Mouse (Mus musculus) cerebellum, adult 2 months (tissue): ENCODE data around the gene Lama4. TPM values are rescaled to one million over a fixed set of nuclear protein-coding genes. Genes with fewer than 3 reads are reported as not detected.

Experiments used
- DNase-seq, 2 experiments: peaks; one replicate each; pipeline ENCODE4 v3.0.0; 2021
- H3K27ac ChIP-seq: fragments of 200-500 bp; 2 replicates; pipeline ENCODE4 v1.5.1; 2012; ENCODE audit warnings: low read length, control low read depth, inconsistent platforms; ENCODE audit not compliant: insufficient read depth
- H3K27me3 ChIP-seq: fragments of 200-500 bp; 2 replicates; pipeline ENCODE4 v1.6.1; 2012; ENCODE audit warnings: inconsistent platforms, mild to moderate bottlenecking, low read length, moderate library complexity; ENCODE audit not compliant: control insufficient read depth, insufficient read depth
- H3K4me1 ChIP-seq: fragments of 200-500 bp; 2 replicates; pipeline ENCODE4 v1.6.1; 2011; ENCODE audit warnings: low read length; ENCODE audit not compliant: control insufficient read depth, insufficient read depth
- H3K4me3 ChIP-seq: fragments of 200-500 bp; replicated peaks from 2 replicates; pipeline ENCODE3; 2011; ENCODE audit warnings: mild to moderate bottlenecking, low read depth, low read length, control low read depth; ENCODE audit not compliant: insufficient read depth
- CTCF ChIP-seq: fragments of 200-500 bp; IDR thresholded peaks from 2 replicates; pipeline ENCODE4 v1.5.1; 2011; ENCODE audit warnings: low read depth, mild to moderate bottlenecking, control low read depth, low read length, moderate library complexity, borderline replicate concordance; ENCODE audit not compliant: insufficient read depth
- POLR2A ChIP-seq: fragments of 200-500 bp; IDR thresholded peaks from 2 replicates; pipeline ENCODE4 v1.6.1; 2011; ENCODE audit warnings: low read length, control low read depth, borderline replicate concordance; ENCODE audit not compliant: insufficient read depth
- WGBS: fragments of 180-500 bp; shearing (Covaris S2); methylation state at CpG from one replicate; pipeline ENCODE4 v1.1.7; 2018; 5-methylcytosine and 5-hydroxymethylcytosine counted together
- polyA plus RNA-seq: library from polyadenylated mRNA; depleted of rRNA; stranded (reverse); fragments of >200 nt; gene quantifications from 2 replicates; pipeline ENCODE4 v1.2.3, GENCODE M21; 2012

The Lama4 gene
- polyA plus RNA-seq, 1 experiment: 2.1 TPM

DNA sequence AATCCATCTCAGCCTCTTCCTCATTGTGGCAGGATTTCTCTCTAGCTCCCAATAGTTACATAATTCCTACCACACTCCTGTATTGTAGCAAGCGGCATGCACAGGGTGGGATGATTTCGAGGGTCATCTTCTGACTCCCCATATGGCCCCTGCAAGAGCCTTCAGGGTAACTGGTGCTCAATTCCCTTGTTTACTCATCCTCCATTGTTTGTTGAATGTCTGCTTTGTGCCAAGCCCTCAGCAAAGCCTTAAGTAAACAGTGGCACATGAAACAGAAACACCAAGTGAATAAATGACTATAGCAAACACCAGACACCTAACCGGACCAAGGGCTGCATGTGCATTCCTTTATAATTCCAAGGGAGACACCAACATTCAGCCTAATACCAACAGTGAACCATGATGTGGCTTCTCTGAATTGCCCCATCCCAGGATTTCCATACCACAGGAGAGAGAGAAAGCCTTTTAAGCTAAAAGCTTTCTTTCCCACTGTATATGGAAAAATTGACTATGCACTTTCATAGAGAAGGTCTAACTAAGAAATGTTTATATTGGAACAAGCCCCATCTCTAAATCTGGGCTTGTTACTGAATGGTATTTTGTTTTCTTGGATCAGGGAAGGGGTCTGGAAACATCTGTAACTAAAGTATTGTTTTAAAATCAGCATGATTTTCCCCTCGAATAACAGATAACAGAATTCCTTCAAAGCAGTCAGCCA lies 19.2 kb downstream of the Lama4 start:
- Histone ChIP-seq H3K4me1 (no peaks in the 10 kb centered on the region), H3K27ac (no peak overlapping the region)
- TF ChIP-seq POLR2A: no peak
- no peak for TF ChIP-seq CTCF

DNA sequence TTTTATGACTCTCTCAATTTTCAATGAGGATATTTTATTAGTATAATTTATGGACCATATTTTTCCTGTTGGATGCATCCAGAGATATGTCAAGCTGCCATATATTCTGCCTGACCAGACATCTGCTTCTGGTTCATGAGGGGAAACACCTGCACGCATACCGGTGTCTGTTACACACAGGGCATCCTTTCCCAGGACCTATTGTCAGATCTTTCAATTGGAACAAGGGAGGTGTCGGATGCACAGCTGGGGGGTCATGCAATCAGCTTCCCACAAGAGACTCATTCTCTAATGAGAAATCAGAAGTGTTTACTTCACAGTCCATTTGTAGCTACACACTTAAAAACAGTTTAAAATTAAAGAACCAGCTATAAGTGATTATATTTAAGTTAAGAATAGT lies 20.7 kb downstream of the Lama4 start:
- Histone ChIP-seq H3K27ac (no peak overlapping the region), H3K27me3 (no peaks in the 10 kb centered on the region), H3K4me1 (no peaks in the 10 kb centered on the region), H3K4me3 (no peak overlapping the region)
- DNase-seq: no peak
- TF ChIP-seq POLR2A: no peak
- TF ChIP-seq CTCF: no peak
- WGBS: 74% methylated on average over 3 of the region's 3 CpGs

More for the DNA sequence above, 19.2 kb downstream of the Lama4 start:
- Histone ChIP-seq H3K27me3 (no peaks in the 10 kb centered on the region), H3K4me3 (no peak overlapping the region)
- no peak for DNase-seq
- 71% methylated on average over 4 of the region's 4 CpGs for WGBS

DNA sequence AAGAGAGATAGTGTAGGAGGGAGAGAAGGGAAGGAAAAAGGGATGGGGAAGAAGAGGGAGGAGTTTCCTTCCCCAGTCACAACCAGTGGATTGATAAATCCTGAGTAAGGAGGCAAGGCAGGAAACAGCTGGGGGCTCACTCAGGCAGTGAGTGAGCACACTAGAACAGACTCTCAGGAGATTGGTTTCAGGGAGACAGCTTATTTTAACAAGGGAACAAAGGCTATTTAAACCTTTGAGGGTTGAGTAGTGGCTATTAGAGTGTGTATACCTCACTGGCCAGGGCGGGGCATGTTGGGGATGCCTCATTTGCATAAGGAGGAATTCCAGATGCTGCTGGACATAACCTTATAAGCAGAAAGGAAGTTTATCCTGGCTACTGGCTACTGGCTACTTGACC lies 27.5 kb downstream of the Lama4 start:
- no peaks in the 10 kb centered on the region for H3K4me1 ChIP-seq
- TF ChIP-seq CTCF: no peak
- no peak for TF ChIP-seq POLR2A
- 97% methylated on average over 1 of the region's 1 CpGs for WGBS

DNA sequence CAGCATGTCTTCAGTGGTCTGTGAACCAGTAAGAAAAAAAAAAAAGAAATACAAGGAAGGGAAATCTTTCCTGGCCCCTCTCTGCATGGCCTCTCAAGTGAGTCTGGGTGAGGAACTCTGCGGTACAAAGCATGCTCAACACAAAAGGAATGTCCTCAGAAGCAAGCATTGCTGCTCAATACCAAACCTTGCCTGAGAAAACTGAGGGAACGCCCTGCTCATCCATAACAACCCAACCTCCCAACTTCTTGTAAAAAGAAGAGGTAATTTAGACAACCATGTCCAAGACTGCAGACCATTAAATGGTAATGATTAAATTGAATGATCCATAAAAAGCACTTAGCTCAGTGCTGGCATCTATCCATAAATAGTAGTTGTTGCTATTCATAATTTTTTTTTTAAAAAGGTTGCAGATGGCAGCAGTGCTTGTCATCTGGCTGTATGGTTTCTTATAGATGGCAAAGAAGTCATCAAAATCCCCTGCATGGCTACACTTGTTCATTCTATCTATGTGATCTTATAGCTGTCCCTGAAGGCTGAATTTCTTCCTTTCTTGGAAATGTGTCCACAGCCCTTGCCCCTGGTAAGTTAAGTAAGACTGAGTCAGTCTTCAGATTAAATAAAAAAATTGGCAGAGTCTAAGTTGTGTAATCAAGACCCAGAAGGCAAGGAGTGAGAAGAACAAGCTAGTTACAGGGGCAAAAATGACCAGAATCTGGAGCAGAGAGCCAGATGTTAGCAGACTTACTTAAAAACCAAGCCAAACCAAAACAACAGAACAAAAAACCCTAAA lies 28.5 kb downstream of the Lama4 start:
- Histone ChIP-seq H3K4me3 (no peak overlapping the region), H3K27ac (no peak overlapping the region), H3K27me3 (no peaks in the 10 kb centered on the region), H3K4me1 (no peaks in the 10 kb centered on the region)
- 61% methylated on average over 2 of the region's 2 CpGs for WGBS
- no peak for DNase-seq
- TF ChIP-seq CTCF: no peak
- TF ChIP-seq POLR2A: no peak

More for the DNA sequence above, 27.5 kb downstream of the Lama4 start:
- H3K27me3 ChIP-seq: no peaks in the 10 kb centered on the region
- H3K27ac ChIP-seq: no peak overlapping the region
- no peak for DNase-seq
- no peak overlapping the region for H3K4me3 ChIP-seq

DNA sequence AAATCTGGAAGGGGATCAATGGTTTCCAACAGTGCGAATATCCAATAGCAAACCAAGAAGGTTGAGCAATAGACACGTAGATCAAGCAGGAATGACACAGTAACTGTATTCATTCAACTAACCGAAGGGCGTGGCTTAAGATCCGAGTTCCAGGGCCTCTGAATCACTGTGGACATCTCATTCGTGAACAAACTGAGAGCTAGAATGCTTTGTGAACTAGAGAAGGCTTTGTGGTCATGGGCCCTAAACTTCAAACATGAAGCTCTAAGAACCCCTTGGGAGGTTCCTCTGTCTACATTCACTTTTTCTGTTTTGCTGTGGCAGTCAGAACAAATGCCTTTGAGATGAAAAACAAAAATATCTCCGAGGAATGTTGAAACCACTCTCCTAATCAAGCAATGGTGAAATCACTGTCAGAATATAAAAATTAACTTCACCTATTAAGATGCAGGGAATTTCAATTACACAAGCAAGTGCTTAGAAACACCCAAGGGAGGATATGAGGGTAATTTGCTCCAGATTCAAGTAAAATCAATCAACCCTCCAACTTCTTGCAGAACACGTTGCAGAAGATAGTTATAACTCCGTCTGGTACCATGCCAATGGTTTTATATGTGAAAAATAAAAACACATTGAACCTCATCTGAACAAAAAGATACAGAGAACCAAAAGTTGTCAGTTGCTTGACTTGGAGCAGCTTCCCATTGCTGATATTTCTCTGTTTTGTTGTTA lies 29.6 kb downstream of the Lama4 start:
- DNase-seq: no peak
- no peak overlapping the region for H3K27ac ChIP-seq
- H3K4me1 ChIP-seq: no peaks in the 10 kb centered on the region
- H3K27me3 ChIP-seq: no peaks in the 10 kb centered on the region
- TF ChIP-seq POLR2A: no peak
- no peak for TF ChIP-seq CTCF
- no peak overlapping the region for H3K4me3 ChIP-seq
- WGBS: 72% methylated on average over 9 of the region's 9 CpGs

DNA sequence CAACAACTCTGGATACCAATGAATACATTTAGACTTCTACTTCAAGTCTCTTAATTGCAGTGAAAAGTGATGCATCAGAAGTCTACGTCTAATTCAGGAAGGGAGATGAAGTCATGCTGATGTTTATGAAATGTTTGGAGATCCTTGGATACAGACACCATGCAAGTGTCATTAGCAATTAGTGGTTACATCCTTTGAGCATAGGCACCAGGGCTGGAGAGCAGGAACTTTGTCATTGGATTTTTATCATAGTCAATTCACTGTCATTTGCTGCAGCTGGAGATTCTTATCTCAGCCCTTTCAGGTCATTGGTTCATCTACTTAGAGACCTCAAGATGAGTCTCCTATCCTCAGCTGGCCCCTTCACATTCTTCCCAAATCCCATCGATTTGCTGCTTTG lies 30.6 kb downstream of the Lama4 start:
- Histone ChIP-seq H3K27me3 (no peaks in the 10 kb centered on the region), H3K4me3 (no peak overlapping the region), H3K4me1 (no peaks in the 10 kb centered on the region), H3K27ac (no peak overlapping the region)
- DNase-seq: no peak
- 77% methylated on average over 2 of the region's 2 CpGs for WGBS
- no peak for TF ChIP-seq POLR2A
- TF ChIP-seq CTCF: no peak

DNA sequence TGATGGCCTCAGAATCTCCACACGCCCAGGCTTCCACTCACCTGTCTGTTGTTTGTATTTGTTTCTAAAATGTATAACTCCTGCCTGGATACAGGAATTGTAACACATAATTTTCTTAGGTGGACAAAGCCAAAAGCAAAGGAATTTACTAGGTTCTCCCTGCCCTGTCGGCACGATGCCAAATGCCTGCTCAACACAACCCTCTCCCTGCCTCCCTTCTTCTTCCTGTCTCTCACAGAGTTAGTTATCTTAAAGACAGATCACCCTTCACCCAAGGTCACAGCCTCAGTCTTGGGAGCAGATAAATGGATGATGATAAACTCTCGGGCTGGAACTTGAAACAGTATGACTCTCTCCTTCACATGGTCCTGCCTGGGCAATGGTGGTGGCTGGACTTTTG lies 35.6 kb downstream of the Lama4 start:
- Histone ChIP-seq H3K4me3 (no peak overlapping the region), H3K4me1 (no peaks in the 10 kb centered on the region), H3K27me3 (no peaks in the 10 kb centered on the region), H3K27ac (no peak overlapping the region)
- no peak for DNase-seq
- TF ChIP-seq CTCF: no peak
- 88% methylated on average over 4 of the region's 4 CpGs for WGBS

DNA sequence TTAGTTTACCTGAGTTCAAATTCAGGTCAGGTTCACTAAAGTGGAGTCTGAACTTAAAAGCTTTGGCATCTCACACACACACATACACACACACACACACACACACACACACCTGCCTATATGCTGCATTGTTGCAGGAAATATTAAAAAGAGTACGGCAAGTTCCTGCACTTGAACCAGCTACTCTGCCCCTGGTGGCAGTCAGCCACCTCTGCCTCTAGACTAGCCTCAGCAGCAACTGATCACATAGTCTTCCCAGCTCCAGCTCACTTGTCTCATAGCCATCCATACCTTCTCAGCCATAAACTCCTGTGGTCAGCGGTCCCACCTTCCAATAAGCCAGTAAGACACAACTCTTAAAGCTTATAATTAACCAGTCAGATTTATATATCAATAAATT lies 37.2 kb downstream of the Lama4 start:
- H3K4me3 ChIP-seq: no peak overlapping the region
- H3K27ac ChIP-seq: no peak overlapping the region
- 79% methylated on average over 2 of the region's 2 CpGs for WGBS
- H3K4me1 ChIP-seq: no peaks in the 10 kb centered on the region
- no peak for DNase-seq
- H3K27me3 ChIP-seq: no peaks in the 10 kb centered on the region
- TF ChIP-seq POLR2A (no peak), CTCF (no peak)
